Comparison of ENCODE assay signal across 9 mouse cellular contexts in genomic region chr4:117342751-117343150, GRCm38 (mm10).
DNase-seq lines count a peak whose midpoint lies in the region; ATAC-seq lines count a peak whose summit lies in the region.
"Had no signal": no experiment of that assay in that cellular context is flagged by ENCODE, and none has a peak within 500 bp of the region (broad histone marks: within the 10 kb centered on the region; RNA-seq: fewer than 3 reads in every experiment).

No protein-coding gene starts in this region.

- H3K4me1 ChIP-seq in forebrain, embryonic 14.5 days (ENCODE audit: control insufficient read depth, insufficient read depth, low read length) = no peaks in the 10 kb centered on the region
- no peaks in the 10 kb centered on the region for H3K4me1 ChIP-seq in forebrain, embryonic 16.5 days (replicated peaks; ENCODE audit: control insufficient read depth, insufficient read depth, low read length)
- peaks cover 32% of the 10 kb centered on the region for H3K4me1 ChIP-seq in midbrain, embryonic 10.5 days
- H3K4me1 ChIP-seq in midbrain, embryonic 16.5 days (ENCODE audit: control insufficient read depth, insufficient read depth, low read length) = peaks cover 3% of the 10 kb centered on the region; the same call in 1 of the 2 replicates
- H3K4me1 ChIP-seq in neural tube, embryonic 15.5 days = peaks cover 8% of the 10 kb centered on the region; the same call in 1 of the 2 replicates

- H3K27ac ChIP-seq in forebrain, embryonic 14.5 days (ENCODE audit: low read depth, low read length) = no peak overlapping the region
- H3K27ac ChIP-seq in forebrain, embryonic 16.5 days (ENCODE audit: low read length) = no peak overlapping the region
- peak overlapping the region; percentile 72 for H3K27ac ChIP-seq in midbrain, embryonic 10.5 days (replicated peaks)
- H3K27ac ChIP-seq in midbrain, embryonic 16.5 days (ENCODE audit: low read length) = no peak overlapping the region
- H3K27ac ChIP-seq in neural tube, embryonic 15.5 days (replicated peaks) = 0 out of 2 replicates have a peak overlapping the region, but pooled peaks have one; percentile 13
- H3K27ac ChIP-seq: limb, embryonic 15.5 days had no signal

- no peaks in the 10 kb centered on the region for H3K36me3 ChIP-seq in forebrain, embryonic 14.5 days (ENCODE audit: control insufficient read depth, insufficient read depth, low read length)
- H3K36me3 ChIP-seq in forebrain, embryonic 16.5 days (ENCODE audit: control insufficient read depth, insufficient read depth) = no peaks in the 10 kb centered on the region
- H3K36me3 ChIP-seq in midbrain, embryonic 10.5 days = no peaks in the 10 kb centered on the region
- no peaks in the 10 kb centered on the region for H3K36me3 ChIP-seq in midbrain, embryonic 16.5 days (ENCODE audit: control insufficient read depth, insufficient read depth, low read length)
- H3K36me3 ChIP-seq in neural tube, embryonic 15.5 days = no peaks in the 10 kb centered on the region
- H3K36me3 ChIP-seq: limb, embryonic 15.5 days had no signal

- ATAC-seq in forebrain, embryonic 14.5 days = no peak
- ATAC-seq in forebrain, embryonic 16.5 days = no peak
- no peak for ATAC-seq in midbrain, embryonic 16.5 days
- no peak for ATAC-seq in neural tube, embryonic 15.5 days (ENCODE audit: low FRiP score)

- no peak overlapping the region for H3K4me3 ChIP-seq in forebrain, embryonic 14.5 days (ENCODE audit: low read depth, low read length)
- H3K4me3 ChIP-seq in forebrain, embryonic 16.5 days (replicated peaks; ENCODE audit: low read length) = no peak overlapping the region
- H3K4me3 ChIP-seq in midbrain, embryonic 10.5 days = no peak overlapping the region
- H3K4me3 ChIP-seq in midbrain, embryonic 16.5 days (ENCODE audit: low read depth, low read length) = no peak overlapping the region
- H3K4me3 ChIP-seq in neural tube, embryonic 15.5 days (replicated peaks) = no peak overlapping the region
- H3K4me3 ChIP-seq: limb, embryonic 15.5 days had no signal

- 38% methylated on average over 12 of the region's 12 CpGs for WGBS in forebrain, embryonic 14.5 days
- 37% methylated on average over 12 of the region's 12 CpGs for WGBS in forebrain, embryonic 16.5 days
- 31% methylated on average over 12 of the region's 12 CpGs for WGBS in midbrain, embryonic 10.5 days
- 23% methylated on average over 12 of the region's 12 CpGs for WGBS in midbrain, embryonic 16.5 days
- 48% methylated on average over 12 of the region's 12 CpGs for WGBS in neural tube, embryonic 15.5 days

- peak; percentile 24 for DNase-seq in forebrain, embryonic 14.5 days (ENCODE audit: low spot score)
- no peak for DNase-seq in midbrain, embryonic 10.5 days (ENCODE audit: low spot score)
- DNase-seq in layer of hippocampus, adult 9-11 months = peak; percentile 17
- DNase-seq in yolk sac, embryonic 10.5 days (ENCODE audit: low spot score) = no peak
- DNase-seq in testis, postnatal 10 days (ENCODE audit: low spot score) = no peak

- H3K9me3 ChIP-seq in forebrain, embryonic 14.5 days (replicated peaks; ENCODE audit: control insufficient read depth, low read length) = no peaks in the 10 kb centered on the region
- H3K9me3 ChIP-seq in forebrain, embryonic 16.5 days (ENCODE audit: control insufficient read depth, low read length) = no peaks in the 10 kb centered on the region
- no peaks in the 10 kb centered on the region for H3K9me3 ChIP-seq in midbrain, embryonic 10.5 days (replicated peaks)
- no peaks in the 10 kb centered on the region for H3K9me3 ChIP-seq in midbrain, embryonic 16.5 days (replicated peaks; ENCODE audit: control insufficient read depth, low read length, poor library complexity, severe bottlenecking)
- no peaks in the 10 kb centered on the region for H3K9me3 ChIP-seq in neural tube, embryonic 15.5 days (replicated peaks)
- H3K9me3 ChIP-seq: limb, embryonic 15.5 days had no signal

- H3K27me3 ChIP-seq in forebrain, embryonic 14.5 days (replicated peaks; ENCODE audit: control insufficient read depth, insufficient read depth, low read length) = no peaks in the 10 kb centered on the region
- no peaks in the 10 kb centered on the region for H3K27me3 ChIP-seq in forebrain, embryonic 16.5 days (replicated peaks; ENCODE audit: control insufficient read depth, insufficient read depth, low read length)
- peaks cover 59% of the 10 kb centered on the region for H3K27me3 ChIP-seq in midbrain, embryonic 10.5 days (ENCODE audit: low read depth, poor library complexity, severe bottlenecking)
- peaks cover 14% of the 10 kb centered on the region for H3K27me3 ChIP-seq in midbrain, embryonic 16.5 days (ENCODE audit: control insufficient read depth, insufficient read depth, low read depth, low read length)
- peaks cover 63% of the 10 kb centered on the region for H3K27me3 ChIP-seq in neural tube, embryonic 15.5 days (replicated peaks)
- H3K27me3 ChIP-seq: limb, embryonic 15.5 days had no signal

- no peak overlapping the region for H3K4me2 ChIP-seq in forebrain, embryonic 14.5 days (ENCODE audit: low read length)
- no peak overlapping the region for H3K4me2 ChIP-seq in forebrain, embryonic 16.5 days (ENCODE audit: low read length)
- no peak overlapping the region for H3K4me2 ChIP-seq in midbrain, embryonic 16.5 days (ENCODE audit: low read length)
- H3K4me2 ChIP-seq in neural tube, embryonic 15.5 days = no peak overlapping the region
- H3K4me2 ChIP-seq: limb, embryonic 15.5 days had no signal

- no peak overlapping the region for H3K9ac ChIP-seq in forebrain, embryonic 14.5 days (ENCODE audit: low read length)
- H3K9ac ChIP-seq in forebrain, embryonic 16.5 days (replicated peaks; ENCODE audit: low read depth, low read length) = no peak overlapping the region
- H3K9ac ChIP-seq in midbrain, embryonic 16.5 days (ENCODE audit: low read depth, low read length) = no peak overlapping the region
- H3K9ac ChIP-seq in neural tube, embryonic 15.5 days (replicated peaks) = no peak overlapping the region
- H3K9ac ChIP-seq: limb, embryonic 15.5 days had no signal

Comparison
In these comparisons a context has a peak if more than half of its experiments do, and no peak if none do; other contexts are left out.
1. H3K27ac ChIP-seq: peak in midbrain, embryonic 10.5 days (single experiment) and neural tube, embryonic 15.5 days (single experiment); none in forebrain, embryonic 14.5 days (single experiment), forebrain, embryonic 16.5 days (single experiment) and midbrain, embryonic 16.5 days (single experiment).
2. DNase-seq: peak in forebrain, embryonic 14.5 days (single experiment) and layer of hippocampus, adult 9-11 months (single experiment); none in midbrain, embryonic 10.5 days (single experiment), yolk sac, embryonic 10.5 days (single experiment) and testis, postnatal 10 days (single experiment).